Mouse (Mus musculus): Measurements from ENCODE around the gene Hmga2.

- TF ChIP-seq UBTF (IDR thresholded peaks at IDR 0.05; ENCODE audit: borderline replicate concordance, insufficient read depth, low read depth, low read length) (no peak), ZKSCAN1 (IDR thresholded peaks at IDR 0.05; ENCODE audit: low read depth, low read length) (no peak), BHLHE40 (IDR thresholded peaks at IDR 0.05; ENCODE audit: borderline replicate concordance, low read depth, low read length) (no peak), POLR2A (IDR thresholded peaks at IDR 0.05; ENCODE audit: control insufficient read depth in 1 of 2, insufficient read depth in 1 of 2, low read depth in 1 of 2, low read length in 2 of 2, poor library complexity in 1 of 2) (no peak), EP300 (IDR thresholded peaks at IDR 0.05; ENCODE audit: low read depth in 1 of 2, low read length in 2 of 2) (no peak), CTCF (IDR thresholded peaks at IDR 0.05 in 2 of 3, conservative IDR thresholded peaks at IDR 0.05 in 1 of 3; ENCODE audit: control insufficient read depth in 1 of 3, insufficient read depth in 1 of 3, low read depth in 2 of 3, low read length in 3 of 3, poor library complexity in 1 of 3, severe bottlenecking in 1 of 3) (no peak), ELF1 (IDR thresholded peaks at IDR 0.05; ENCODE audit: low read depth, low read length) (no peak), TCF12 (IDR thresholded peaks at IDR 0.05; ENCODE audit: low read depth, low read length) (no peak), MAFK (IDR thresholded peaks at IDR 0.05; ENCODE audit: borderline replicate concordance, low read depth, low read length) (no peak), TAL1 (IDR thresholded peaks at IDR 0.05; ENCODE audit: low read length) (no peak)
Measured at GRCm38 (mm10) chr10:120512946-120513345, 36.7 kb upstream of the Hmga2 start.
